Mouse (Mus musculus) cerebral cortex, adult 2 months (tissue): ENCODE measurements around the gene Scn9a.

Experiments
- WGBS: fragments of 180-500 bp; shearing (Covaris S2); methylation state at CpG from one replicate; pipeline ENCODE4 v1.1.7; 2018; 5-methylcytosine and 5-hydroxymethylcytosine counted together

The Scn9a gene

DNA sequence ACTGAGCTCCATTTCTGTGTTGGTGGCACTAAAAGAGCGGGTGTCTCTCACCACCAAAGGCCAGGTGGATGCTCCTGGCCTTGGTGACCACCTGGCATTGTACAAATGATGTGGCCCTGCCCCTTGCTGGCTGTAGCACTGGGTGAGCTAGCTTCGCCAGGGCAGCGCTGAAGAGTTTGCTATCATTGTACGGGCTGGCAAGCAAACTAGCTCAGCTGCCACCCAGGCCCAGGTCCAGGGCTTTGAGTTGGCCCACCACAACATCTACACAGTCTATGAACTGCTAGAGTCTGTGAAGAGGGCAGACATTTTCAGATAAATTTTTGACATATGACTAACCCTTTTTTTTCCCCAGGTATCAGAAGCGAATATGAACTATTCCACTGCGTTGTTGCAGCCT lies 170.8 kb downstream of the Scn9a start:
- WGBS, result 89% methylated on average over 6 of the region's 6 CpGs

DNA sequence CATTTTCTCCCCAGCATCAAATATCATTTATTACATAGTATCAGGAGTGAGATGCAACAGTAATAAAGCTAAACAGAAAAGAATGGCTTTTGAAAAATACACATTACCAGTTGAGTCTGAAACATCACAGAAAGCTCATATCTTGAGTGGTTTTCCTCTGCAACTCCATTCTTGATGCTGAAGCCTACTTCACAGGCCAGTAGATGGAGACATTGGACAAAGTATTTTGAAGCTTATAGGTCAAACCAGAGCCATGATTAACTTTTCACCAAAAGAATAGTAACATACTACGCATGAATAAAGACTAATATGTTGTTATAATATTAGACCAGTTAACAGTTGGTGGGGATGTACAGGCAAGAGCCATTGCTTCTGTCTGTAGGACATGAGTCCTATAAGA lies 172.3 kb downstream of the Scn9a start:
- WGBS, result 95% methylated on average over 1 of the region's 1 CpGs

DNA sequence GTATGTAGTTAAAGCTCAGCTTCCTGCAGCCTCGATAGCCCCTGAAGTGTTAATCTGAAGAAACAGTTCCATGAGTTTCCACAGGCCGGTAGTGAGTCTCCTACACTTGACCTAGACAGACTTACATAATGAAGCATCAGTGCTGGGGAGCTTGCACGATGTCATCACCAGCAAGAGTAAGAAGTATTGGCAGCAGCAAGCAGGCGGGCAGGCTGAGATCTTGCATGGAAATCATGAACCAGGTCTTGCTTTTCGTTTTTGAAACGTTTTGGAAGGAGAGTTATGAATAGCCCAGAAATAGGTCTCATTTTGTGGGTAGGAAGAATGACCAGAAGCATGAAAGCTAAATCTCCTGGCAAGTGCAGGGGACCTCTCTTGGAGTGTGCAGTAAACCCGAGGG lies 194.1 kb downstream of the Scn9a start, which contains the start of gene Scn1a:
Gene Scn1a (minus strand): TSS at position 130 of the 400 bp plus-strand sequence.
- WGBS, result 16% methylated on average over 7 of the region's 7 CpGs

DNA sequence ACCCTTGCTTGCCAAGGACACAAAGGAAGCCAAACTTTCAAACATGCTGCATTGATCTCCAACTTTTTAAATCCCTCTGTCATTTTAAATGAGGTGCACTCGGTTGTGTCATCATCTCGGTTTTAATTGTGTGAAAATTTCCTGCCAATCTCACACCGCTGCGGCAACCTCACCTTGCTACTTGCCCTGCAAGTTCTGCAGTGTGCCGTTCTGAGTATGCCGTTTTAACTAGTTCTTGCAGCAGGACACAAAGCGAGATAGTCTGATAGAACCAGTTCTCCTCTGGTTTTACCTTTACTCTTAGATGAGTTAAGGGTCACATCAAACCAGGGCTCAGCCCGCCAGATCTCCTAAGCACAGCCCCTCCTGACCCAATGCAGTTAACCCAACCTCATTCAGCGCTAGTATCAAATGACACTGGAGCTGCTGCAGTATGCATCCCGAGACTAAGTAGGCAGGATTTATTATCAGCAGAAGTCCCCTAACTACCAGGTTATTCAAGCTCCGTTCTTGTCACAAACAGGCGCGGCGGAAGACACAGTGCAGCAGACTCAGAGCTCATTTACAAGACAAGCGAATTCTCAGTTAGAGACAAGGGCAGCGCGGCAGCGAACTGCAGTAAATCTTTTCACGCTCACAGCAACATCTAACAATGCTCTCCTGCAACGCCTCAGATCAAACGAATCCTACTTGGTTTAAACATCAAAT lies 194.8 kb downstream of the Scn9a start:
- 11% methylated on average over 21 of the region's 21 CpGs for WGBS

DNA sequence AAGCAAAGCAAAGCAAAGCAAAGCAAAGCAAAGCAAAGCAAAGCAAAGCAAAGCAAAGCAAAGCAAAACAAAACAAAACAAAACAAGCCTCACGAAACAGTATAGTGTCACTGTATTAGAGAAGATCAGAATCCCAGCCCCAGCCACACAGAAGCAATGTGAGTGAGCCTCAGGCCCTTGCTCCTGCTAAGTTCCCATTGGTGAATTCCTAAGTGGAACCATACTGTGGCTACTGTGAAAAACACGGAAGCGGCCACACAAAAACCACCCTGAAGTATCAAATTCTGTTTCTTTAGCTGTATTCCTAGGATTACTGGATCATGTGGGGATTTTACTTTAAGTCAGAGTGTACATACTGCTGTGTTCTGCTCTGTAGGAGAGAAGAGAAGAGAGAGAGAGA lies 198.5 kb downstream of the Scn9a start:
- WGBS, result 59% methylated on average over 3 of the region's 3 CpGs
